In the genomic region with DNA sequence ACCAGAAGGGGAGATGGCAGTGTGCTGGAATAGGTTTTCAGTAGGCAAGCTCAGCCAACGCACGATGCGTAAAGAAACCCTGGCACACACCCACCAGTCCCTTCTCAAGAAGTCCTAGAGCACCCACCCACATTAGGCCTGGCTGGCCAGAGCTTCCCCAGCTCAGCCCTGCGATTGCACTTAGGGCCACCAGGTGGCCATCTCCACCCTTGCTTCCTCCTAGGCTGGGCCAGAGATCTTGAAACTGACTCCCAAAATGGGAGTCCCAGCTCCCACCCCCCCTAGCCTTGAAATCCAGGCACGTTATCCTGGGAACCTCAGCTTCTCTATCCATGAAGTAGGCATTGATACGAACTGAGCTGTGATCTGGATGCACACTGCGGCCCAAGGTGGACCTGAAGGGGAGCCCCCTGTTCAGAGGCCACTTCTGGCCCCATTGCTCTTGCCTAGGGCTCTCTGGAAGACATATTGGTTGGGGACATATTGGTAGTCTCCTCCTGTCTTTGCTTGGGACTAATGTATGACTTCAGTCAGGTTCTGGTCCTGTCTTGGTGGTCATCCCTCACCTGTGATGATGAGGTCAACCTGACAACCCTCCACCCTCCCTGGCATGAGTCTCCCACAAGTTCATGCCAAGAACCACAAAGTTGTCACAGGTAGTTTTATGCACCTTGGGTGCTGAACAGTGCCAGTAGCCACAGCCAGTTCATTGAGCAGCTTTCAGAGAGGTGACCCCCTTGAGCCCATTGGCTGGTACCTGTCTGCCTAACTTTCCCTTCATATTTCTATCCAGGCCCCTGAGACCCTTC, we compare ENCODE assay signal across 10 mouse cellular contexts. TPM values are rescaled to one million over a fixed set of nuclear protein-coding genes. Genes with fewer than 3 reads are reported as not detected.
A peak's percentile ranks its signal among the peaks of the same experiment; 100 is the strongest.
DNase-seq lines count a peak whose midpoint lies in the region; ATAC-seq and TF ChIP-seq lines count a peak whose summit lies in the region.
"Had no signal": no experiment of that assay in that cellular context is flagged by ENCODE, and none has a peak within 500 bp of the region (broad histone marks: within the 10 kb centered on the region; RNA-seq: fewer than 3 reads in every experiment).

No protein-coding gene starts in this region.

- no peak overlapping the region for H3K27ac ChIP-seq in embryonic facial prominence, embryonic 10.5 days (replicated peaks)
- H3K27ac ChIP-seq in intestine, postnatal 0 days (ENCODE audit: low read depth, low read length) = no peak overlapping the region
- no peak overlapping the region for H3K27ac ChIP-seq in forebrain, embryonic 12.5 days
- H3K27ac ChIP-seq: embryonic facial prominence, embryonic 15.5 days; limb, embryonic 15.5 days had no signal

- 58% methylated on average over 7 of the region's 7 CpGs for WGBS in embryonic facial prominence, embryonic 10.5 days
- WGBS in intestine, postnatal 0 days = 49% methylated on average over 7 of the region's 7 CpGs
- WGBS in forebrain, embryonic 12.5 days = 41% methylated on average over 7 of the region's 7 CpGs

- no peak overlapping the region for H3K4me2 ChIP-seq in intestine, postnatal 0 days (replicated peaks; ENCODE audit: low read depth)
- no peak overlapping the region for H3K4me2 ChIP-seq in forebrain, embryonic 12.5 days
- H3K4me2 ChIP-seq: embryonic facial prominence, embryonic 15.5 days; limb, embryonic 15.5 days had no signal

- no peak overlapping the region for H3K9ac ChIP-seq in intestine, postnatal 0 days (ENCODE audit: low read depth, low read length)
- H3K9ac ChIP-seq in forebrain, embryonic 12.5 days = no peak overlapping the region
- H3K9ac ChIP-seq: embryonic facial prominence, embryonic 15.5 days; limb, embryonic 15.5 days had no signal

- peak; percentile 44 for DNase-seq in layer of hippocampus, adult 11-12 months (ENCODE audit: low spot score)
- no peak for DNase-seq in layer of hippocampus, adult 9-11 months
- peak; percentile 48 for DNase-seq in CD4-positive helper T cell, adult 2 months (ENCODE audit: low read depth, low spot score)
- DNase-seq in adipocyte (ENCODE audit: low spot score) = peak; percentile 65
- DNase-seq in embryonic facial prominence, embryonic 10.5 days (ENCODE audit: low spot score) = peak; percentile 58
- DNase-seq in lung, postnatal 36 days = peak; percentile 64

- H3K27me3 ChIP-seq in embryonic facial prominence, embryonic 10.5 days (replicated peaks; ENCODE audit: low read depth, poor library complexity, severe bottlenecking) = peaks cover 16% of the 10 kb centered on the region
- H3K27me3 ChIP-seq in intestine, postnatal 0 days (replicated peaks; ENCODE audit: control insufficient read depth, insufficient read depth, low read length) = no peaks in the 10 kb centered on the region
- H3K27me3 ChIP-seq in forebrain, embryonic 12.5 days = no peaks in the 10 kb centered on the region
- H3K27me3 ChIP-seq: embryonic facial prominence, embryonic 15.5 days; limb, embryonic 15.5 days had no signal

- H3K4me1 ChIP-seq in embryonic facial prominence, embryonic 10.5 days = peaks cover 13% of the 10 kb centered on the region
- H3K4me1 ChIP-seq in intestine, postnatal 0 days (replicated peaks; ENCODE audit: control insufficient read depth, insufficient read depth, low read length) = peaks cover 5% of the 10 kb centered on the region; the same call in 1 of the 2 replicates
- no peaks in the 10 kb centered on the region for H3K4me1 ChIP-seq in forebrain, embryonic 12.5 days
- H3K4me1 ChIP-seq: limb, embryonic 15.5 days had no signal

- TF ChIP-seq CTCF in intestine, postnatal 0 days (IDR thresholded peaks at IDR 0.05; ENCODE audit: low read depth) = peak; percentile 93

- ATAC-seq in intestine, postnatal 0 days = no peak
- ATAC-seq in forebrain, embryonic 12.5 days (ENCODE audit: low FRiP score) = no peak

- H3K36me3 ChIP-seq in embryonic facial prominence, embryonic 10.5 days (replicated peaks) = no peaks in the 10 kb centered on the region
- H3K36me3 ChIP-seq in intestine, postnatal 0 days (ENCODE audit: control insufficient read depth, insufficient read depth) = no peaks in the 10 kb centered on the region
- no peaks in the 10 kb centered on the region for H3K36me3 ChIP-seq in forebrain, embryonic 12.5 days (replicated peaks)
- H3K36me3 ChIP-seq: embryonic facial prominence, embryonic 15.5 days; limb, embryonic 15.5 days had no signal

- H3K9me3 ChIP-seq in embryonic facial prominence, embryonic 10.5 days = no peaks in the 10 kb centered on the region
- H3K9me3 ChIP-seq in intestine, postnatal 0 days (ENCODE audit: control insufficient read depth) = no peaks in the 10 kb centered on the region
- no peaks in the 10 kb centered on the region for H3K9me3 ChIP-seq in forebrain, embryonic 12.5 days
- H3K9me3 ChIP-seq: embryonic facial prominence, embryonic 15.5 days; limb, embryonic 15.5 days had no signal

- H3K4me3 ChIP-seq in embryonic facial prominence, embryonic 10.5 days = no peak overlapping the region
- no peak overlapping the region for H3K4me3 ChIP-seq in intestine, postnatal 0 days (ENCODE audit: low read depth, low read length)
- H3K4me3 ChIP-seq in forebrain, embryonic 12.5 days (replicated peaks) = no peak overlapping the region
- H3K4me3 ChIP-seq: embryonic facial prominence, embryonic 15.5 days; limb, embryonic 15.5 days had no signal

RNA-seq across cellular contexts. Expression of a gene that starts 13.1 kb away (rescaled TPM):
- polyA plus RNA-seq in embryonic facial prominence, embryonic 10.5 days (2016; fragmentation: Nextera tagmentation; extraction: Ambion mirVana) = 6.0 and 6.5 TPM in 2 replicates
- polyA plus RNA-seq in intestine, postnatal 0 days (2015; fragmentation: Nextera tagmentation; extraction: Ambion mirVana) = 3.7 and 3.9 TPM in 2 replicates
- polyA plus RNA-seq in forebrain, embryonic 12.5 days (2016; fragmentation: Nextera tagmentation; extraction: Ambion mirVana) = 6.0 and 6.3 TPM in 2 replicates

RNA-seq across cellular contexts. Expression of a gene that starts 17.7 kb away (rescaled TPM):
- 2.2 and 2.3 TPM in 2 replicates for polyA plus RNA-seq in embryonic facial prominence, embryonic 10.5 days (2016; fragmentation: Nextera tagmentation; extraction: Ambion mirVana)
- 20.7 and 21.9 TPM in 2 replicates for polyA plus RNA-seq in intestine, postnatal 0 days (2015; fragmentation: Nextera tagmentation; extraction: Ambion mirVana)
- polyA plus RNA-seq in forebrain, embryonic 12.5 days (2016; fragmentation: Nextera tagmentation; extraction: Ambion mirVana) = 0.47 and 0.79 TPM in 2 replicates

RNA-seq across cellular contexts. Expression of a gene that starts 54.4 kb away (rescaled TPM):
- 0.14 TPM in 1 of 2 replicates, not detected in the other for polyA plus RNA-seq in embryonic facial prominence, embryonic 10.5 days (2016; fragmentation: Nextera tagmentation; extraction: Ambion mirVana)
- 0.08 and 0.13 TPM in 2 replicates for polyA plus RNA-seq in intestine, postnatal 0 days (2015; fragmentation: Nextera tagmentation; extraction: Ambion mirVana)
- polyA plus RNA-seq in forebrain, embryonic 12.5 days (2016; fragmentation: Nextera tagmentation; extraction: Ambion mirVana) = not detected in 2 replicates
- polyA plus RNA-seq: limb, embryonic 15.5 days had no signal
